Mouse (Mus musculus) intestine, embryonic 14.5 days (tissue): Measurements from ENCODE around the gene Setd3. TPM values are rescaled to one million over a fixed set of nuclear protein-coding genes. Genes with fewer than 3 reads are reported as not detected.

Experiments
- ATAC-seq: fragments of 200-750 bp; cut with Nextera tagmentation; replicated peaks from 2 replicates; pipeline ENCODE4 v1.8.0; 2017; ENCODE audit warnings: low read depth, moderate number of reproducible peaks, moderate TSS enrichment, moderate library complexity; ENCODE audit not compliant: low FRiP score, low TSS enrichment
- DNase-seq: peaks from one replicate; pipeline ENCODE4 v3.0.0-alpha.2; 2018; ENCODE audit warnings: low spot score
- H3K27ac ChIP-seq: fragments of 300-500 bp; sonication (generic); 2 replicates; pipeline ENCODE4 v1.5.1; 2014; ENCODE audit warnings: low read depth, mild to moderate bottlenecking, control low read depth
- H3K27me3 ChIP-seq: fragments of 300-500 bp; sonication (generic); replicated peaks from 2 replicates; pipeline ENCODE4 v1.6.1; 2014; ENCODE audit warnings: low read length, control low read depth; ENCODE audit not compliant: control insufficient read depth, insufficient read depth
- H3K36me3 ChIP-seq: fragments of 300-500 bp; sonication (generic); 2 replicates; pipeline ENCODE4 v1.6.1; 2014; ENCODE audit warnings: low read length, control low read depth; ENCODE audit not compliant: control insufficient read depth, insufficient read depth
- H3K4me1 ChIP-seq: fragments of 300-500 bp; sonication (generic); replicated peaks from 2 replicates; pipeline ENCODE4 v1.6.1; 2014; ENCODE audit warnings: low read length, control low read depth, mixed read lengths; ENCODE audit not compliant: control insufficient read depth, insufficient read depth
- H3K4me2 ChIP-seq: fragments of 300-500 bp; sonication (generic); 2 replicates; pipeline ENCODE4 v1.6.1; 2014; ENCODE audit warnings: low read length
- H3K4me3 ChIP-seq: fragments of 300-500 bp; sonication (generic); 2 replicates; pipeline ENCODE4 v1.5.1; 2014; ENCODE audit warnings: low read depth, low read length, control low read depth, mixed read lengths
- H3K9ac ChIP-seq: fragments of 300-500 bp; sonication (generic); 2 replicates; pipeline ENCODE4 v1.6.1; 2014; ENCODE audit warnings: mild to moderate bottlenecking, low read length
- H3K9me3 ChIP-seq: fragments of 300-500 bp; sonication (generic); 2 replicates; pipeline ENCODE4 v1.6.1; 2016; ENCODE audit warnings: low read length, control low read depth; ENCODE audit not compliant: control insufficient read depth
- whole genome bisulfite sequencing: fragments of 180-500 bp; shearing (Covaris S2); extraction: QIAGEN DNeasy Blood & Tissue Kit; methylation state at CpG from one replicate; pipeline ENCODE4 v1.1.7; 2014; 5-methylcytosine and 5-hydroxymethylcytosine counted together
- polyA plus RNA-seq: library from polyadenylated mRNA; unstranded; fragments of >200 nt; fragmentation: Nextera tagmentation; extraction: Ambion mirVana; gene quantifications from 2 replicates; pipeline ENCODE4 v1.2.1, GENCODE M21; 2014

Setd3 gene
- polyA plus RNA-seq, 1 experiment from 2014 or later = 75.9 TPM

- no peak for ATAC-seq
- H3K9me3 ChIP-seq = no peaks in the 10 kb centered on the region
- no peaks in the 10 kb centered on the region for H3K27me3 ChIP-seq
- no peak overlapping the region for H3K4me3 ChIP-seq
- no peak for DNase-seq
- no peak overlapping the region for H3K27ac ChIP-seq
- H3K36me3 ChIP-seq = peaks cover 54% of the 10 kb centered on the region
- H3K9ac ChIP-seq = no peak overlapping the region
- no peak overlapping the region for H3K4me2 ChIP-seq
- no peaks in the 10 kb centered on the region for H3K4me1 ChIP-seq
- 95% methylated on average over 3 of the region's 3 CpGs for WGBS
Observed at GRCm38 (mm10) chr12:108145198-108145597, 33.9 kb downstream of the Setd3 start.

DNA sequence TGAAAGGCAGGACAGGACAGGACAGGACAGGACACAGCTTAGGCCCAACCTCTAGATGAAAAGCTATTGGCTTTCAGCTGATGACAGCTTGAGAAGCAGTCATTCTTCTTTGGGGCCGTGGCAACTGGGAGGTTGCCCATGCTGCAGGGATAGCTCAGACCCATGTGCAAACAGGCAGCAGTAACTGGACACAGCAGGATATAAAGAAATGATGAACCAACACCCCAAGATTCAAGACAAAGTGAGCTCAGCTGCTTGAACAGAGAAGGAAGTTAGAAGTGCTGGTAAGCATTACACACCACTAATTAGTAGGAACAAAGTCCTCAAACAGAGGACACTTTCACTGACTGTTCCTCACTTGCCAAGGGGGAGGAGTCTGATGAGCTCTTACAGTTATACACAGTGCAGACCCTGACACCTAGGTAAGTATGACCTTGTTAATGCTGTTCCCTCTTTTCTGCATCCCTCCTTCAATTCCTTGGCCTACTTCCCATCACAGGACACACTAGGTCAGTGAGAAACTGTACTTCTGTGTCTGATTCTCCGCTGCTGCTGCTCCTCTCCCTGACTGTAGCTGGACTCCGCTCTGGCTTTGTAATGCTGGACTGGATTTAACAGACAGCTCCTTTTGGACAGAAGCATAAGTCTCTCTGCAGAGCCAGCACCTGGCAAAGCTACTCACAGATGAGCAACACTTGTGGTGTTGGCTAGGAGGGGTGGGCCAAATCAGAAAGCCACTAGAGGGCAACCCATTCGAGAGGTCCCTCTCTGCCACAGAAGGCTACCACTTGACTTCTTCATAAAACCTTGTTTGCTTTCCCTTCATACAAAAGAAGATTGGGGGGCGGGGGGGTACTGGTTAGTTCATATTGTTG is 35.3 kb downstream of the Setd3 start:
- Histone ChIP-seq H3K9ac (no peak overlapping the region), H3K27me3 (no peaks in the 10 kb centered on the region), H3K4me1 (no peaks in the 10 kb centered on the region), H3K27ac (no peak overlapping the region), H3K36me3 (peaks cover 45% of the 10 kb centered on the region), H3K9me3 (no peaks in the 10 kb centered on the region), H3K4me3 (no peak overlapping the region), H3K4me2 (no peak overlapping the region)
- ATAC-seq (no peak), DNase-seq (no peak)
- WGBS = 88% methylated on average over 5 of the region's 5 CpGs

GRCm38 (mm10) chr12:108135610-108136208 is 43.4 kb downstream of the Setd3 start:
- no peaks in the 10 kb centered on the region for H3K4me1 ChIP-seq
- DNase-seq (no peak), ATAC-seq (no peak)
- no peak overlapping the region for H3K9ac ChIP-seq
- no peaks in the 10 kb centered on the region for H3K27me3 ChIP-seq
- WGBS = 81% methylated on average over 6 of the region's 6 CpGs
- peaks cover 43% of the 10 kb centered on the region for H3K36me3 ChIP-seq
- no peak overlapping the region for H3K27ac ChIP-seq
- H3K4me2 ChIP-seq = no peak overlapping the region
- H3K4me3 ChIP-seq = no peak overlapping the region
- H3K9me3 ChIP-seq = no peaks in the 10 kb centered on the region

DNA sequence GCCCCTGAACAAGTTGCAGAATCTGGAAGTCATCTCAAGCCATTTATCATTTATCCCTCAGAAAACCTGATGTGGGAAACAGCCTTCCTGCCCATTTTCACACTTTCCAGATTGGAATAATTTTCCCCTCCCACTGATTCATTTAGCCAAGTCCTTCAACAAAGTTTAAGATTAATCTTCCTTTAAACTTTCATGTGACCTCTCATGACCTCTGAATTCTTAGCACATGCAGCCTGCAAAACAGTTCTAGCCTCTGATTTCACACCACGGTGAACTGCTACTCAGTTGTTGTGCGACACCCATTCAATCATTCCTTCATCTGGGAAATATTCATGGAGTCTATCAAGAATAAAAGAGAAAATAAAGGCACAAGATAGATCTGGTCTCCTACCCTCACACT is 45.9 kb downstream of the Setd3 start:
- H3K9ac ChIP-seq = no peak overlapping the region
- WGBS = 73% methylated on average over 2 of the region's 2 CpGs

GRCm38 (mm10) chr12:108132450-108133070 is 46.6 kb downstream of the Setd3 start:
- Histone ChIP-seq H3K27me3 (no peaks in the 10 kb centered on the region), H3K4me2 (no peak overlapping the region), H3K9ac (no peak overlapping the region), H3K9me3 (no peaks in the 10 kb centered on the region), H3K4me1 (no peaks in the 10 kb centered on the region), H3K36me3 (peaks cover 55% of the 10 kb centered on the region), H3K4me3 (no peak overlapping the region), H3K27ac (no peak overlapping the region)
- DNase-seq (no peak), ATAC-seq (no peak)
- 88% methylated on average over 8 of the region's 8 CpGs for WGBS

More for the DNA sequence above, 45.9 kb downstream of the Setd3 start:
- H3K4me1 ChIP-seq = no peaks in the 10 kb centered on the region
- no peak overlapping the region for H3K4me3 ChIP-seq
- no peak overlapping the region for H3K27ac ChIP-seq
- no peak for ATAC-seq
- H3K4me2 ChIP-seq = no peak overlapping the region
- no peaks in the 10 kb centered on the region for H3K9me3 ChIP-seq
- H3K27me3 ChIP-seq = no peaks in the 10 kb centered on the region
- DNase-seq = no peak
- H3K36me3 ChIP-seq = peaks cover 52% of the 10 kb centered on the region

- H3K4me3 ChIP-seq = no peak overlapping the region
- H3K27ac ChIP-seq = no peak overlapping the region
- 11% methylated on average over 2 of the region's 2 CpGs for WGBS
- H3K9me3 ChIP-seq = no peaks in the 10 kb centered on the region
- H3K4me2 ChIP-seq = no peak overlapping the region
- peaks cover 14% of the 10 kb centered on the region for H3K36me3 ChIP-seq
- H3K27me3 ChIP-seq = no peaks in the 10 kb centered on the region
- ATAC-seq = peak; percentile 74; the same call in 1 of the 2 replicates
- DNase-seq = peak; percentile 79
- H3K4me1 ChIP-seq = 0 out of 2 replicates have a peak, but pooled peaks cover 4% of the 10 kb centered on the region
- no peak overlapping the region for H3K9ac ChIP-seq
Observed at GRCm38 (mm10) chr12:108121288-108121687, 57.8 kb downstream of the Setd3 start.

DNA sequence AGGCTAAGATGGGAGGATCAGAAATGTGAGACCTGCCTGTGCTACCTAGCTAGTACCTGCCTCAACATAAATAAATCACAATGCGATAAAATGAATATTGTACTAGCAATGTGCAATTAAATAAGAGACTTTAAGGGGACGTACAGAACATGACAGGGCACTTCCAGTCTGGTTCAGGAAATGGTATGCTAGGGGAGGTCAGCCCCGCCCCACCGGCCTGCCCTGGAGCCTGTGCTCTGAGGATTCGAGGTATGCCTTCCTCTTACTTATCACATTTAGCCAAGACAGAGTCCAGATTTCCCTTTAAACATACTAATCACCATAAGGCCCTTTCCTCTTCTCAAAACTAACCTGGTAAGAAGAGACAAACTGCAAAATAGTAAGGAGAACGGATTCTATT is 58.7 kb downstream of the Setd3 start:
- Histone ChIP-seq H3K36me3 (peaks cover 19% of the 10 kb centered on the region), H3K4me2 (no peak overlapping the region), H3K4me3 (no peak overlapping the region), H3K27ac (no peak overlapping the region), H3K4me1 (0 out of 2 replicates have a peak, but pooled peaks cover 4% of the 10 kb centered on the region), H3K9ac (no peak overlapping the region), H3K9me3 (no peaks in the 10 kb centered on the region), H3K27me3 (no peaks in the 10 kb centered on the region)
- ATAC-seq (no peak), DNase-seq (no peak)
- 54% methylated on average over 6 of the region's 6 CpGs for WGBS

- H3K9me3 ChIP-seq = no peaks in the 10 kb centered on the region
- H3K4me3 ChIP-seq = no peak overlapping the region
- WGBS = 40% methylated on average over 9 of the region's 9 CpGs
- no peak overlapping the region for H3K4me2 ChIP-seq
- no peaks in the 10 kb centered on the region for H3K27me3 ChIP-seq
- no peak overlapping the region for H3K9ac ChIP-seq
- no peak for ATAC-seq
- 0 out of 2 replicates have a peak, but pooled peaks cover 4% of the 10 kb centered on the region for H3K4me1 ChIP-seq
- H3K27ac ChIP-seq = no peak overlapping the region
- H3K36me3 ChIP-seq = peaks cover 23% of the 10 kb centered on the region
- DNase-seq = no peak
Observed at GRCm38 (mm10) chr12:108119930-108120329, 59.2 kb downstream of the Setd3 start.
